Mouse (Mus musculus) sigmoid colon, adult 10 weeks (tissue): Measurements from ENCODE around the gene Adamtsl5. TPM values are rescaled to one million over a fixed set of nuclear protein-coding genes. Genes with fewer than 3 reads are reported as not detected.

ENCODE experiments used
- polyA plus RNA-seq: library from polyadenylated mRNA; stranded (reverse); fragments of 350-450 nt; fragmentation: Illumina TruSeq; extraction: RNeasy Lipid Tissue Mini Kit (QIAGEN cat#74804); gene quantifications from one replicate; pipeline ENCODE4 v1.2.3, GENCODE M21; 2014; ENCODE audit warnings: low read depth, low replicate concordance

The Adamtsl5 gene
- 0.57 TPM for polyA plus RNA-seq

DNA sequence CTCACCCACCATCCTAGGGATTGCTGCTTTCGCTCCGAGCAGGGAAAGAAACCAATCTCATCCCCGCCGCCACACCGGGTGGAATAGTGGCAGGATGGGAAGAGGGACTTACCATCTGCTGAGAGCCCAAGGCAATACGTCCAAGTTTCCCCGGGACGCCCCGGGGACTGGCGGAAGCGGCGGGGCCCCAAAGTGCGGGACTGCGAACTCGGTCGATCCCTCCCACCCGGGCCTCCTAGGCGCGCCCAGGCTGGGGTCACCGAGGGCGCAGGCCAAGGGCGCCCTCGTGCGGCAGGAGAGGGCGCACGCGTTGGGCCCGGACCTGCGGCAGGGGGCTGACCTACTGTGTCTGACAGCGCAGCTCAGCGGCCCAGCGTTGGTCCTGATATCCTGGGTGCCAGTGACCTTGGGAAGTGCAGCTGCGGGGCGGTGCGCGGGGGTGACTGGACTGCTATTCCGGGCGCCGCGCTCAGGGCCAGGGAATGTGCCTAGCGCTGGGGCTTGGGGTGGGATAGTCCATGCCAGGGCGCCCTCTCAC, at the start of gene Adamtsl5:
Gene Adamtsl5 (minus strand): TSS at position 169 of the 538 bp plus-strand sequence.

DNA sequence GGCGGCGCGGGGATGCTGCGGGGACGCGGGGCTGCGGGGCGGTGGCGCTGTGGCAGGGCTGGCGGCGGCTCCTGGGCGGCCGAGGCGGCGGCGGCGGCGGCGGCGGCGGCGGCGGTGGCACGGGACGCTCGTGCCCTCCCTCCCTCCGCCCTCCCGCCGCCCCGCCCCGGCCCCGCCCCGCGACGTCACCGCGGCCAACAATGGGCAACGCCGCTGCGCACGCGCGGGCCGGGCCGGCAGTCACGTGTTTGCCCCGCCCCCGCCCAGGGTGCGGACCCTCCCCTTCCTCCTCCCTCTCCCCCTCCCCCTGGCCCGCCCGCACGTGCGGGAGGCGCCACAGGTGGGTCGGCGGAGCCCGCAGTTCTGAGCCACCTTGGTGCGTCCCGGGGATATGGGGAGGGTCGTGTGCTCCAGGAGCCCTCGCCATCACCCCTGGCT, 39.3 kb upstream of the Adamtsl5 start, which contains the start of gene Mex3d:
Gene Mex3d (minus strand): TSS at position 138 of the 438 bp plus-strand sequence.

DNA sequence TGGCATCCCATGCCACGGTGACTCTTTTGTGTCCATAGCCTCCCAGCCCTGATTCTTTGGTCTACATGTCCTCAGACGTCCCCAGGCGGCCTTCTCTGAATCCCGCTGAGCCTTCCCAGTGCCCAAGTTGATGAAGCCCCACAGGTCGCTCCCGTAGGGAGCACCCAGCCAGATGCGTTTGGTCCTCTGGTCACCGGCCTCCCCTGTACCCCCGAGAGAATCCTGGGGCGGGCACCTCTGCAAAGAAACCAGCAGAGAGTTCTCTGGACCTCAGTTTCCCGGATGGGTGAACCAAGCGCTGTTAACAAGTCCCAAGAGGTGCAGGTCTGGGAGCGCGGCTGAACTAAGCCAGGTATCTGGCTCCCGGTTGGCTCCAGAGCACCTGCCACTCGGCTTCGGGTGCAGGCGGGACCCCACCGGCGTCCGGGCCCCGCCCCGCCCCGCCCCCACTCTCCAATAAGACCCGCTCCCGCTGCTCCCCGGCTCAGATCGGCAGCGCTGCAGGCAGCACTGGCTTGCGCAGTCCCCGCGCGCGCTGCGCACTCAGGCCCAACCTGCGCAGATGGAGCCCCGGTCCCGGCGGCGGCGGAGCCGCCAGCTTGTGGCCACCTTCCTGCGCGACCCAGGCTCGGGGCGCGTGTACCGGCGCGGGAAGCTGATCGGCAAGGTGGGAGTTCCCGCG, 7.9 kb upstream of the Adamtsl5 start, which contains the start of gene Plk5:
Gene Plk5 (plus strand): TSS at position 459 of the 682 bp plus-strand sequence.

DNA sequence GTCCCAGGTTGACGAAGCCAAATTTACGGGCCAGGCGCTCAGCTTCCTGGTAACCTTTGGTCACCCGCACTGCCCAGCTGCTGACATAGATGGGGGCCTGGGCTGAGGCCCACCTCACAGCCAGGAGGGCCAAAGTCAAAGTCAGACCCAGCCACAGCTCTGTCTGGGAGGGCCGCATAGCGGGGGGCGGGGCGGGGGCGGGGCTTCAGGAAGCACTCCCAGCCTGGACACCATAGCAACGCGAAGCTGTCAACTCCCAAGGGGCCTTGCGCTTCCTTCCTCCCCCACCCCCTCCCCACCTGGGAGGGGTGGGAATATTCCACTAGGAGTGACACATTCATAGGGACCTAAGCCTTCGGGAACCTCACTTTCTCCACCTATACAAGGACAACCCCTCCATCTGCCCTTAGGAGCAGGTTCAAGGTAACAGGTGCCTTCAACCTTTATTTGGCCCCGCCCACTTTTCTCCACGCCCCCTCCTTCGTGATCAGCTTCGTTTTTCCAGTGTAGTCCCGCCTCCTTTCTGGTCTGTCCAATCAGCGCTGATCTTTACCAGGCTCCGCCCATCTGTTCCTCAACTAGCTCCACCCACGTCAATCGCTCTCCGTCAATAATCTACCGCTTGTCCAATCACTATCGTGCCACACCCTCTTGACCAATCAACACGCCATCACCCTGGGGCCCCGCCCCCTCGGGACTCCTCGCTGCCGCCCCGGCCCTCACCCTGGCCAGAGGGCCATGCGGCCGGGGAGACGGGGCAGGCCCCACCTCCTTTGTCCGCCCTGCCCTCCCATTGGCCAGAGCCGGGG, 18.7 kb downstream of the Adamtsl5 start, which contains the start of the genes Pcsk4 and Reep6:
Gene Pcsk4 (minus strand): TSS at position 226 of the 809 bp plus-strand sequence.
Gene Reep6 (plus strand): TSS at position 681 of the 809 bp plus-strand sequence.

DNA sequence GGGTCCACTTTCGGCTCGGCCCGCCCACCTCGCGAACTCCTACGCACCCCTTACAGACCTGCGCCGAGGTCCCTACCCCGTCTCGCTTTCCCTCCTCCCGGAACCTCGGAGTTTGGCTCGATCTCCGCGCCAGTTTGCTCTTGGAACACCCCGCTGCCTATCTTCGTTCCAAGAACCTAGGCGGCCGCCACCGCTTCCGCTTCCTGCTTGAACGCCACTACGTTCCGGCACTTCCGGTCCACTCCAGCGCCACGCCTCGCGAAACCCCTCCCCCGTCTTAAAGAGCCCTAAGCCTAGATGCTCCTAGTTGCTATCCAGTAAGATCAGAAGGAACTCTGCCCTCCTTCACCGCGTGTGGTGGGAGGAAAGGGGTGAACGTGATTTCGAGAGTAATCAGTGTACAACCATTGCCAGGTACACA, 27.9 kb downstream of the Adamtsl5 start, which contains the start of gene 2310011J03Rik:
Gene 2310011J03Rik (minus strand): TSS at position 198 of the 421 bp plus-strand sequence.

DNA sequence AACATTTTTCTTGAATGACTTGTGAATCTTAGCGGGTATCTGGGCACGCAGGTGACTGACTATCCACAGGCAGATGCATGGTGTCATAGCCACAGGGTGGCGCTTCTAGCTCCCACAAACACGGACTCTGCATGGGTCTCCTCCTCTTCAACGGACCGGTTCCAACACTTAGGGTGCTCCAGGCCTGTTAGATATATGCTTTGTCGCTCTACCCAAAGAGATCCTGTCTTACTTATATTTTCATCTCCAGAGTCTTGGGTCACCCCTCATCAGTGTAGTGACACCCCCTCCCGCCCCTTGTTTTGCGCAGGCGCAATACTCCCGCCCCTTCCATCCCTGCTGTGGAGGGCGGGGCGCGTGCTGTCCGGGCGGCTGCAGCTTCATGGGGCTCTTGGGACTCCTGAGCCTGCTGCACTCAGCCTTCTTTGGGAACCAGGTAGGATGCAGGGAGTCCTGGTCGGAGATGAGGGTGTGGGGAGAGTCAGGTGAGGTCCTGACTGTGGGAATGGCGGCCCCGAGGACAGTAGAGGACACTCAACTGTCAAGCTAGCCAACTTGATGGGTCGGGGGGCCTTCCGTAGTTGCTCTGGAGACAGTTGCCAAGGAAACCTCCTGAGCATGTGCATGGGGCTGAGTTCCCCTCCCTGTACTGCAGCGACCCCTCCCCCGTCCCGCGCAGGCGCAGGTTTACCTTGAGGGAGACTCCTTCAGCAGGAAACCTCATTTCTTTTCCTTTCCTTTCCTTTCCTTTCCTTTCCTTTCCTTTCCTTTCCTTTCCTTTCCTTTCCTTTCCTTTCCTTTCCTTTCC, 52.4 kb downstream of the Adamtsl5 start, which contains the start of gene Apc2:
Gene Apc2 (plus strand): TSS at position 360 of the 808 bp plus-strand sequence.

DNA sequence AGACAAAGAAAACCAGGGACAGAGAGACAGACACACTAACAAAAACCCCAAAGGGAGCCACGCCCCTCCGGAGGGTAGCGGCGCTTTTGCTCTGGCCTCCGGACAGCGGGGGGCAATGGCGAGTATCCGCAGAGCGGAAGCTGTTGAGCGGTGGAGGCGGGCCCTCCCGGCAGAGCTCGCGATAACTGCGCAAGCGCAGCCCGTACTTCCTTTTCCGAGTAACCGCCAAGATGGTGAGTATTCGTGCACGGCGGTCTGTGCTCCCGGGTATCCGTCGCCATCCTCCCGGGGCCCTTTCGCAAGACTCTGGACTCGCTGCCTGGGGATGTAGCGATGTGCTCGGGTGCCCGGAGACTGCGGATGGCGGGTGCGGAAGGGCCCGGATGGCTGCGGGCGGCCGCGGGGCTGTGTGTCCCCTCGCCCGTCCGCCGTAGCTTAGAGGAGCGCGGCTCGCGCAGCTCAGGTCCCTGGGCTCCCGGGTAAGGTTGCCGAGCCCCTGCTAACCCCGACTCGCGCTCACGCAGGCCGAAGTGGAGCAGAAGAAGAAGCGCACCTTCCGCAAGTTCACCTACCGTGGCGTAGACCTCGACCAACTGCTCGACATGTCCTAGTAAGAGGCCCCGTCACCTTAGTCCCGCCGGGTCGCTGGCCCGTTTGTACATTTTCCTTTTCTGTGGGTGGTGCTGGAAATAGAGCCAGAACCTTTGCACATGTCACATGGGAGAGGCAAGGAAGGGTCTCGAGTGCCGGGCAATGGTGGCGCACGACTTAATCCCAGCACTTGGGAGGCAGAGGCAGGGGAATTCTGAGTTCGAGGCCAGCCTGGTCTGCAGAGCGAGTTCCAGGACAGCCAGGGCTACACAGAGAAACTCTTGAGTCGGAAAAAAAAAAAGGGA, 55.7 kb downstream of the Adamtsl5 start, which contains the start of gene Rps15:
Gene Rps15 (plus strand): TSS at position 203 of the 896 bp plus-strand sequence.

Other genes starting within 250 kb of the Adamtsl5 start
- 1.6 TPM for gene Sbno2, start 242.8 kb downstream of the Adamtsl5 start, polyA plus RNA-seq
- 6.7 TPM for gene Stk11, start 232.6 kb downstream of the Adamtsl5 start, polyA plus RNA-seq
- gene Atp5d, start 209.8 kb downstream of the Adamtsl5 start, polyA plus RNA-seq: 0.50 TPM
- not detected for gene Cbarp, start 207.6 kb downstream of the Adamtsl5 start, polyA plus RNA-seq
- 13.1 TPM for gene Midn, start 200.1 kb downstream of the Adamtsl5 start, polyA plus RNA-seq
- gene Cirbp, start 182.4 kb downstream of the Adamtsl5 start, polyA plus RNA-seq: 23.0 TPM
- not detected for gene 1600002K03Rik, start 175.5 kb downstream of the Adamtsl5 start, polyA plus RNA-seq
- gene Efna2, start 168.9 kb downstream of the Adamtsl5 start, polyA plus RNA-seq: 0.79 TPM
- gene Mum1, start 122.0 kb downstream of the Adamtsl5 start, polyA plus RNA-seq: 4.9 TPM
- gene Ndufs7, start 99.3 kb downstream of the Adamtsl5 start, polyA plus RNA-seq: 12.8 TPM
- gene Gamt, start 87.4 kb downstream of the Adamtsl5 start, polyA plus RNA-seq: not detected
- gene Dazap1, start 86.9 kb downstream of the Adamtsl5 start, polyA plus RNA-seq: 27.3 TPM
- gene Rps15, start 56.0 kb downstream of the Adamtsl5 start, polyA plus RNA-seq: 2.1 TPM
- gene Apc2, start 52.4 kb downstream of the Adamtsl5 start, polyA plus RNA-seq: not detected
- gene 2310011J03Rik, start 27.9 kb downstream of the Adamtsl5 start, polyA plus RNA-seq: 0.98 TPM
- not detected for gene Pcsk4, start 18.9 kb downstream of the Adamtsl5 start, polyA plus RNA-seq
- gene Reep6, start 18.5 kb downstream of the Adamtsl5 start, polyA plus RNA-seq: 0.88 TPM
- gene Plk5, start 8.0 kb upstream of the Adamtsl5 start, polyA plus RNA-seq: not detected
- 6.1 TPM for gene Mex3d, start 39.2 kb upstream of the Adamtsl5 start, polyA plus RNA-seq
- gene Mbd3, start 51.1 kb upstream of the Adamtsl5 start, polyA plus RNA-seq: not detected
- gene Uqcr11, start 58.4 kb upstream of the Adamtsl5 start, polyA plus RNA-seq: not detected
- gene Tcf3, start 85.2 kb upstream of the Adamtsl5 start, polyA plus RNA-seq: 3.2 TPM
- not detected for gene Onecut3, start 146.4 kb upstream of the Adamtsl5 start, polyA plus RNA-seq
- gene Atp8b3, start 190.7 kb upstream of the Adamtsl5 start, polyA plus RNA-seq: not detected
- 0.66 TPM for gene Rexo1, start 213.1 kb upstream of the Adamtsl5 start, polyA plus RNA-seq
- gene Klf16, start 228.9 kb upstream of the Adamtsl5 start, polyA plus RNA-seq: 2.7 TPM
- gene Abhd17a, start 241.9 kb upstream of the Adamtsl5 start, polyA plus RNA-seq: not detected